Mouse (Mus musculus) central nervous system, embryonic 18 days (tissue): ENCODE data around the gene Mapk7. TPM values are rescaled to one million over a fixed set of nuclear protein-coding genes. Genes with fewer than 3 reads are reported as not detected.

Experiments
- polyA plus RNA-seq: library from polyadenylated mRNA; depleted of rRNA; stranded (reverse); fragments of >200 nt; gene quantifications from 2 replicates; pipeline ENCODE4 v1.2.3, GENCODE M21; 2012; rRNA removed

The Mapk7 gene
- polyA plus RNA-seq: 94.7 and 104 TPM in 2 replicates

DNA sequence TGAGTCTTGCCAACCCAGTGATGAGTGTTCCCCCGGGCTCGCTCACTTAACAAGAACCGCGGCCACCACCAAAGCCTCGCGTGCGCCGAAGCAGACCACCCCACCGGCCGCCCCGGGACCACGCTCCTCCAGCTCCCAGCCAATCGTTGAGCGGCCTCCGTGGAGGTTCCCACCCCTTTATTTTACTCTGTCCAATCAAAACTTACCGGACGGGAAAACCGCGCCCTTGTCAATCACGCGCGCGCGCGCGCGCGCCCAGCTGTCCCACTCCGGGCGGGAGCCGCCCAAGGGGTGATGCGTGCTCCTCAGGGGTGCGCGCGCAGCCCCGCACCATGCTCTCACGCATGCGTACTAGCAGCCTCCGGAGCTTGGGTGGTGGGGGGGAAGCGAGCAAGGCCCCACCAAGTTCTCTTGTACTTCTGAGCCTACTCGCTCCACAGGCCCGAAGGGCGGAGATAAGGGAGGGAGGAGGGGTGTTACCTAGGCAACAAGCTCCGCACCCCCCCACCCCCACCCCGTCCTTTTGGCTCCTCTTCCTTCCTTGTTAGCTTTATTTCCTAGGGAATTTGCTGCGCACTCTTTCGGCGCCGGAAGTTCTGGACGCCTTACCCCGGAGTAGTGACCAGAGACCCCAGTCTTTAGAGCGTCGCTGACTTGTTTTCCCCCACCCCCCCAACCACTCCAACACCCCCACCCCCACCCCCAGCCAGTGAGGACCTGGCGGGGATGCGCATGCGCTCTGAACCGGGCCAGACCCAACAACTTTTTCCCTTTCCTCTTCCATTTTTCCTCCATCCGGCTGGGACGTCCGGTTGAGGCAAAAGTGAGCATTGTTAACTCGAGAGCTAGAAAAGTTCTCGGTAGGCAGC is at the start of gene Mapk7:
Mapk7 (minus strand) TSS at position 278 of the 869 bp plus-strand sequence.

DNA sequence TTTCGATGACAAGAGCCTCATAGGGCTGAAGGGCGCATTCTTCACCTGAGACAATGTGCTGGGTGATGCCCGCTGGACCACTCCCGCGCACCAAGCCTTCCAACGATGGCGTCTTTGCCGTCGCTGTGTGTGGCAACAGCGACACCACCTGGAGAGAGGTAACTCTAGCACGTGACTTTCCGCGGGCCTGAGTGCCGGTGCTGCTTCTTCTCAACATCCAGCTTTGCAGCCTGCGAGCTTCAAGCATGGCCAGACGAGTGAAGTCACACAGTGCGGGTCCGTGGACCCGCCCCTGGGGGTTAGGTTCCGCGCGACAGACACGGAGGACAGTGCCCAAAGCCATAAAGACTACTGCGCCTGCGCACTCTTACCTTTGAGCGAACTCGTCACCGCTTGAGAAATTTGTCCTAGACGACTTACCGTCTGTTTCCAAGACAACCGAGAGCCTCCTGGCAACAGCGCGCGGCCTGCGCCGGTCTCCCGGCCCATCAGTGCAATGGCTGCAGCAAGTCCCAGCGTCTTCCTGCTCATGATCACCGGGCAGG is 10.6 kb upstream of the Mapk7 start, which contains the start of gene B9d1:
B9d1 (plus strand) TSS at position 432 of the 545 bp plus-strand sequence.

DNA sequence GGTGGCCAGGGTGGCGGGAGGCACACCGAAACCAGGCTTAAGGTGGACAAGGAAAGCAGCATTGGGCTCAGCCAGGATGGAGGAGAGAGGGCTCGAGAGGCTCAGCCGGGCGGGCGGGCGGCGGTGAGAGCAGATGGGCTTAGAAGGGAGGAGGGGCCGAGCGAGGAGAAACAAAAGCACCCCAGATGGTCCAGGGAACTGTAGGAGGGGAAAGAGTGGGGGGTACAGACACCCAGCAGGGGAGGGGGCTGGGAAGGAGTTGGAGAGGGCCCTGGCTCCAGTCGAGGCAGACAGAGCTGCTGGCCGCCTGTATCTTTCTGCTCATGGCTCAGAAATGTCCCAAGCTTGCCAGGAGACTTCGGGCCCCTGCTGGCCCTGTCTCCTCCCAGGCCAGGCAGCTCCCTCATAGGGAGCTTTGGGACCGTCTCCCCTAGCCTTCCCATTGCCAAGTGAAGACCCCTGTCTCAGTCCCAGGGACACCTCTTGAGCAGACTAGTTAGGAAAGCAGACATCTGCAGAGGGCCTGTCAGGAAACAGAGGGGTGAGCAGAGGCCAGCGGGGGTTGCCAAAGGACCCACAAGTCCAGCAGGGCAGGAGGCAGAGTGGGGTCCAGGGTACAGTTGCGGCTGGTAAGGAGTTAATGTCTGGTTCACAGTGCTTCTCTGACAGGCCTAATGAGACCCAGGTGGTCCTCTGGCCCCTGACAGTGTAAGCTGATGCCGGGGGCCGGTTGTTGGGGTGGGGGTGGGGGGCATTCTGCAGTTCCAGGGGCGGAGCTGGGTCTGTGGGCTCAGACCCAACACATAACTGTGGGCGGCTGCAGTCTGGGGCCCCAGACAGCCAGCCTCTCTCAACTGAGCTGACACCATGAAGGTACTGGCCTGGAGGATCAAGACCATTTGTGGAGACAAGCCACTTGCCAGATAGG is 9.3 kb downstream of the Mapk7 start, which contains the start of gene Mfap4:
Mfap4 (plus strand) TSS at position 819 of the 928 bp plus-strand sequence.

Other genes starting within 250 kb of the Mapk7 start
- 38.1 and 39.3 TPM in 2 replicates for gene Aldh3a2, start 226.9 kb downstream of the Mapk7 start, polyA plus RNA-seq
- gene Slc47a2, start 151.5 kb downstream of the Mapk7 start, polyA plus RNA-seq: 0.19 and 0.24 TPM in 2 replicates
- 0.45 and 1.7 TPM in 2 replicates for gene Slc47a1, start 116.1 kb downstream of the Mapk7 start, polyA plus RNA-seq
- 177 and 181 TPM in 2 replicates for gene Rnf112, start 40.3 kb downstream of the Mapk7 start, polyA plus RNA-seq
- 31.6 and 64.5 TPM in 2 replicates for gene Mfap4, start 9.0 kb downstream of the Mapk7 start, polyA plus RNA-seq
- gene B9d1, start 10.7 kb upstream of the Mapk7 start, polyA plus RNA-seq: 36.9 and 39.8 TPM in 2 replicates
- gene Epn2, start 85.3 kb upstream of the Mapk7 start, polyA plus RNA-seq: 89.6 and 98.4 TPM in 2 replicates
- gene Grap, start 158.9 kb upstream of the Mapk7 start, polyA plus RNA-seq: 5.6 and 5.9 TPM in 2 replicates
- 0.24 and 0.35 TPM in 2 replicates for gene Fam83g, start 189.7 kb upstream of the Mapk7 start, polyA plus RNA-seq
- 0.04 and 0.07 TPM in 2 replicates for gene Slc5a10, start 226.4 kb upstream of the Mapk7 start, polyA plus RNA-seq